Mouse (Mus musculus) bone marrow, adult 2 months (tissue): ENCODE results near the gene Htra2.

Source experiments
- CTCF ChIP-seq: fragments of 200-500 bp; IDR thresholded peaks from 2 replicates; pipeline ENCODE4 v1.5.1; 2011; ENCODE audit warnings: low read length, control low read depth; ENCODE audit not compliant: control insufficient read depth, insufficient read depth
- POLR2A ChIP-seq: fragments of 200-500 bp; IDR thresholded peaks from 2 replicates; pipeline ENCODE4 v1.6.1; 2011; ENCODE audit warnings: low read depth, mild to moderate bottlenecking, control low read depth, low read length, borderline replicate concordance; ENCODE audit not compliant: control insufficient read depth

DNA sequence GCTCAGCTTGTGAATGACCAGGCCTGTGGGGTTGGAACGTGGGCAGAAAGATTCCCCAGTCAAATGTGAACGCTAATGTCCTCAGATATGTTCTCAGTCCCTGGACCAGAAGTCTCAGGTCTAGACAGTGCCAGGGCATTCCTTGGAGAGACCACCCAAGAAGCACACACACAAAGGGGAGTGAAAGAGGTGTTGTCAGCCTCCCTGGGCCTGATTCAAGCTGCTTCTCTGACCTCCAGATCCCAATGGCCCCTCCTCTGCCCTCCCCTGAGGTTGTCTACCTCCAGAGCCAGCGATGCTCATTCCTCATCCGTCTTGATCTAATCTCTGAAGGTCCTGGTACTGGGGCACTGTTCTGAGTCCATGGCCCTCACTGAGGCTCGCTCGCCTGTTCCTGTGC is 11.5 kb downstream of the Htra2 start:
- TF ChIP-seq CTCF, result no peak
- TF ChIP-seq POLR2A, result no peak
